Mouse (Mus musculus): ENCODE data around the gene Gpr39.
A peak's percentile ranks its signal among the peaks of the same experiment; 100 is the strongest.

The Gpr39 gene

GRCm38 (mm10) chr1:125808426-125808825, 131.6 kb downstream of the Gpr39 start:
- no peak for DNase-seq (ENCODE audit: low spot score)

GRCm38 (mm10) chr1:125813141-125813782, 136.5 kb downstream of the Gpr39 start:
- DNase-seq (ENCODE audit: low spot score), result no peak

GRCm38 (mm10) chr1:125821101-125821500, 144.3 kb downstream of the Gpr39 start:
- peak; percentile 44 for DNase-seq (ENCODE audit: low spot score)

GRCm38 (mm10) chr1:125823611-125824010, 146.8 kb downstream of the Gpr39 start:
- DNase-seq (ENCODE audit: low spot score), result no peak

GRCm38 (mm10) chr1:125837507-125837906, 160.7 kb downstream of the Gpr39 start:
- no peak for DNase-seq (ENCODE audit: low spot score)

GRCm38 (mm10) chr1:125839746-125840392, 163.1 kb downstream of the Gpr39 start:
- DNase-seq (ENCODE audit: low spot score), result peak; percentile 4

GRCm38 (mm10) chr1:125854646-125855045, 177.9 kb downstream of the Gpr39 start:
- DNase-seq (ENCODE audit: low spot score), result peak; percentile 53

GRCm38 (mm10) chr1:125858631-125859030, 181.8 kb downstream of the Gpr39 start:
- DNase-seq (ENCODE audit: low spot score), result no peak

- no peak for DNase-seq (ENCODE audit: low spot score)
Measured at GRCm38 (mm10) chr1:125870056-125870455, 193.3 kb downstream of the Gpr39 start.

GRCm38 (mm10) chr1:125893158-125893557, 216.4 kb downstream of the Gpr39 start:
- no peak for DNase-seq (ENCODE audit: low spot score)

GRCm38 (mm10) chr1:125910211-125910870, 233.5 kb downstream of the Gpr39 start:
- DNase-seq (ENCODE audit: low spot score), result peak; percentile 59

- DNase-seq (ENCODE audit: low spot score), result no peak
Measured at GRCm38 (mm10) chr1:125910871-125911265, 234.1 kb downstream of the Gpr39 start.

- peak; percentile 47 for DNase-seq (ENCODE audit: low spot score)
Measured at GRCm38 (mm10) chr1:125911337-125911900, 234.6 kb downstream of the Gpr39 start.

- peak; percentile 53 for DNase-seq (ENCODE audit: low spot score)
Measured at GRCm38 (mm10) chr1:125911901-125912445, 235.2 kb downstream of the Gpr39 start.

- peak; percentile 38 for DNase-seq (ENCODE audit: low spot score)
Measured at GRCm38 (mm10) chr1:125912601-125913600, 236.1 kb downstream of the Gpr39 start, which contains the start of gene Lypd1. Lypd1 (minus strand) TSS chr1:125913101.

- no peak for DNase-seq (ENCODE audit: low spot score)
Measured at GRCm38 (mm10) chr1:125920696-125921095, 243.9 kb downstream of the Gpr39 start.

GRCm38 (mm10) chr1:125923062-125923461, 246.3 kb downstream of the Gpr39 start:
- DNase-seq (ENCODE audit: low spot score), result no peak
